19 mouse cellular contexts compared by ENCODE assay signal in genomic region chr10:61088468-61088867, GRCm38 (mm10). TPM values are rescaled to one million over a fixed set of nuclear protein-coding genes. Genes with fewer than 3 reads are reported as not detected.
DNase-seq lines count a peak whose midpoint lies in the region; ATAC-seq and TF ChIP-seq lines count a peak whose summit lies in the region.
"Had no signal": no experiment of that assay in that cellular context is flagged by ENCODE, and none has a peak within 500 bp of the region (broad histone marks: within the 10 kb centered on the region; RNA-seq: fewer than 3 reads in every experiment).

No protein-coding gene starts in this region.

- H3K4me1 ChIP-seq in midbrain, postnatal 0 days (ENCODE audit: insufficient read depth, low read length), result 0 out of 2 replicates have a peak, but pooled peaks cover 7% of the 10 kb centered on the region
- H3K4me1 ChIP-seq in midbrain, embryonic 10.5 days, result peaks cover 21% of the 10 kb centered on the region
- H3K4me1 ChIP-seq: intestine, embryonic 15.5 days; megakaryocyte, embryonic 14.5 days had no signal

- no peak for ATAC-seq in midbrain, postnatal 0 days (ENCODE audit: low FRiP score)
- ATAC-seq: activated CD4-positive, CD25-positive, alpha-beta regulatory T cell, adult 4 months had no signal

- H3K4me2 ChIP-seq in midbrain, postnatal 0 days (ENCODE audit: low read depth, low read length, poor library complexity, severe bottlenecking), result no peak overlapping the region

- no peak overlapping the region for H3K4me3 ChIP-seq in midbrain, postnatal 0 days (ENCODE audit: low read depth, low read length)
- H3K4me3 ChIP-seq in midbrain, embryonic 10.5 days, result no peak overlapping the region
- H3K4me3 ChIP-seq: megakaryocyte, embryonic 14.5 days had no signal

- no peaks in the 10 kb centered on the region for H3K9me3 ChIP-seq in midbrain, postnatal 0 days (ENCODE audit: low read length)
- H3K9me3 ChIP-seq in midbrain, embryonic 10.5 days (replicated peaks), result no peaks in the 10 kb centered on the region
- H3K9me3 ChIP-seq: embryonic facial prominence, embryonic 13.5 days; forebrain, embryonic 10.5 days; intestine, embryonic 15.5 days; lung, embryonic 15.5 days; megakaryocyte, embryonic 14.5 days had no signal

- no peak overlapping the region for H3K9ac ChIP-seq in midbrain, postnatal 0 days (replicated peaks; ENCODE audit: low read length, poor library complexity, severe bottlenecking)

- H3K27ac ChIP-seq in midbrain, postnatal 0 days (ENCODE audit: low read depth, low read length), result no peak overlapping the region
- no peak overlapping the region for H3K27ac ChIP-seq in midbrain, embryonic 10.5 days (replicated peaks)
- H3K27ac ChIP-seq: embryonic facial prominence, embryonic 13.5 days; intestine, embryonic 15.5 days had no signal

- 84% methylated on average over 3 of the region's 3 CpGs for WGBS in midbrain, postnatal 0 days
- WGBS in midbrain, embryonic 10.5 days, result 94% methylated on average over 3 of the region's 3 CpGs

- H3K27me3 ChIP-seq in midbrain, postnatal 0 days (ENCODE audit: insufficient read depth, low read length), result no peaks in the 10 kb centered on the region
- no peaks in the 10 kb centered on the region for H3K27me3 ChIP-seq in midbrain, embryonic 10.5 days (ENCODE audit: low read depth, poor library complexity, severe bottlenecking)
- H3K27me3 ChIP-seq: CH12.LX; embryonic facial prominence, embryonic 13.5 days; intestine, embryonic 15.5 days; lung, embryonic 15.5 days had no signal

- TF ChIP-seq CTCF in midbrain, postnatal 0 days (IDR thresholded peaks at IDR 0.05), result no peak

- no peaks in the 10 kb centered on the region for H3K36me3 ChIP-seq in midbrain, postnatal 0 days (ENCODE audit: insufficient read depth, low read length)
- H3K36me3 ChIP-seq in midbrain, embryonic 10.5 days, result no peaks in the 10 kb centered on the region
- H3K36me3 ChIP-seq: embryonic facial prominence, embryonic 13.5 days; forebrain, embryonic 10.5 days; intestine, embryonic 15.5 days; lung, embryonic 15.5 days had no signal

- DNase-seq in adrenal gland, postnatal 14 days, result peak; percentile 28
- no peak for DNase-seq in adrenal gland, adult 2 months
- peak; percentile 42 for DNase-seq in heart, postnatal 4 days
- no peak for DNase-seq in heart, adult 8-10 months (ENCODE audit: low spot score)
- DNase-seq in midbrain, postnatal 0 days (ENCODE audit: low spot score), result peak; percentile 47
- no peak for DNase-seq in midbrain, embryonic 10.5 days (ENCODE audit: low spot score)
- DNase-seq in thymus, postnatal 4 days, result no peak
- DNase-seq in frontal cortex, postnatal 36 days (ENCODE audit: low spot score in 2 of 2), result no peak
- DNase-seq: layer of hippocampus, adult 9-11 months; spleen, adult 18-20 months; thymus, postnatal 36 days had no signal

RNA-seq across cellular contexts. Expression of gene Pcbd1, which starts 0.7 kb away (rescaled TPM):
- 21.0 and 68.0 TPM in 2 replicates for total RNA-seq in adrenal gland, postnatal 14 days (2021)
- total RNA-seq in adrenal gland, adult 2 months (2021), result 10 to 100 TPM; 18.6 to 22.0 TPM
- 1.9 and 3.8 TPM in 2 replicates for polyA plus RNA-seq in adrenal gland, adult 2 months (2012; rRNA removed)
- 10 to 100 TPM; 20.8 to 21.8 TPM for total RNA-seq in heart, postnatal 4 days (2021)
- 1 to 10 TPM in 2 of 4 experiments, under 1 TPM in 2; 0.37 to 1.8 (median 0.92) TPM for total RNA-seq in heart, adult 8-10 months (2022)
- total RNA-seq in midbrain, postnatal 0 days (2014; rRNA removed), result 15.6 and 30.3 TPM in 2 replicates
- 73.1 and 74.8 TPM in 2 replicates for polyA plus RNA-seq in midbrain, postnatal 0 days (2015; fragmentation: Nextera tagmentation; extraction: Ambion mirVana)
- 21.0 and 29.3 TPM in 2 replicates for polyA plus RNA-seq in midbrain, embryonic 10.5 days (2016; fragmentation: Nextera tagmentation; extraction: Ambion mirVana)
- total RNA-seq: neutrophil, adult 5-6 weeks had no signal
- polyA plus RNA-seq: activated CD4-positive, CD25-positive, alpha-beta regulatory T cell, adult 4 months had no signal

RNA-seq across cellular contexts. Expression of gene Sgpl1, which starts 59.0 kb away (rescaled TPM):
- 69.3 and 80.6 TPM in 2 replicates for total RNA-seq in adrenal gland, postnatal 14 days (2021)
- total RNA-seq in adrenal gland, adult 2 months (2021), result 100 to 1,000 TPM in 1 of 2 experiments, 10 to 100 TPM in 1; 67.2 to 106 TPM
- polyA plus RNA-seq in adrenal gland, adult 2 months (2012; rRNA removed), result 16.2 and 18.0 TPM in 2 replicates
- 10 to 100 TPM; 26.2 to 29.3 TPM for total RNA-seq in heart, postnatal 4 days (2021)
- total RNA-seq in heart, adult 8-10 months (2022), result 10 to 100 TPM; 13.9 to 17.0 (median 15.4) TPM
- total RNA-seq in midbrain, postnatal 0 days (2014; rRNA removed), result 43.9 and 51.8 TPM in 2 replicates
- polyA plus RNA-seq in midbrain, postnatal 0 days (2015; fragmentation: Nextera tagmentation; extraction: Ambion mirVana), result 30.1 and 30.5 TPM in 2 replicates
- polyA plus RNA-seq in midbrain, embryonic 10.5 days (2016; fragmentation: Nextera tagmentation; extraction: Ambion mirVana), result 59.0 and 66.5 TPM in 2 replicates

Comparison
In these comparisons a context has a peak if more than half of its experiments do, and no peak if none do; other contexts are left out.
1. DNase-seq: peak in adrenal gland, postnatal 14 days (single experiment), heart, postnatal 4 days (single experiment) and midbrain, postnatal 0 days (single experiment); none in adrenal gland, adult 2 months (single experiment), heart, adult 8-10 months (single experiment), midbrain, embryonic 10.5 days (single experiment), thymus, postnatal 4 days (single experiment) and frontal cortex, postnatal 36 days (0 of 2).